Mouse (Mus musculus) lung, adult 2 months (tissue): ENCODE measurements around the gene Pilrb2. TPM values are rescaled to one million over a fixed set of nuclear protein-coding genes. Genes with fewer than 3 reads are reported as not detected.

Experiments used
- DNase-seq: peaks from one replicate; pipeline ENCODE4 v3.0.0; 2022
- H3K4me1 ChIP-seq: fragments of 200-500 bp; 2 replicates; pipeline ENCODE4 v1.6.1; 2011; ENCODE audit warnings: low read length; ENCODE audit not compliant: control insufficient read depth, insufficient read depth
- H3K4me3 ChIP-seq: fragments of 200-500 bp; replicated peaks from 2 replicates; pipeline ENCODE3; 2011; ENCODE audit warnings: low read depth, mild to moderate bottlenecking, control low read depth, low read length; ENCODE audit errors: extremely low read depth
- CTCF ChIP-seq: fragments of 200-500 bp; IDR thresholded peaks from 2 replicates; pipeline ENCODE4 v1.5.1; 2011; ENCODE audit warnings: mild to moderate bottlenecking, low read length, control low read depth; ENCODE audit not compliant: insufficient read depth
- POLR2A ChIP-seq: fragments of 200-500 bp; IDR thresholded peaks from 2 replicates; pipeline ENCODE4 v1.6.1; 2011; ENCODE audit warnings: low read depth, mild to moderate bottlenecking, control low read depth, low read length, borderline replicate concordance; ENCODE audit errors: extremely low read depth
- WGBS: fragments of 180-500 bp; shearing (Covaris S2); methylation state at CpG from one replicate; pipeline ENCODE4 v1.1.7; 2018; 5-methylcytosine and 5-hydroxymethylcytosine counted together
- polyA plus RNA-seq: library from polyadenylated mRNA; depleted of rRNA; stranded (reverse); fragments of >200 nt; gene quantifications from 2 replicates; pipeline ENCODE4 v1.2.3, GENCODE M21; 2012; rRNA removed

Gene Pilrb2
- polyA plus RNA-seq, 1 experiment: 12.1 TPM

- DNase-seq: no peak
- TF ChIP-seq CTCF (no peak), POLR2A (no peak)
- H3K4me3 ChIP-seq: no peak overlapping the region
- 73% methylated on average over 4 of the region's 4 CpGs for WGBS
- H3K4me1 ChIP-seq: no peaks in the 10 kb centered on the region
Measured at GRCm38 (mm10) chr5:137822126-137822525, 49.5 kb downstream of the Pilrb2 start.

DNA sequence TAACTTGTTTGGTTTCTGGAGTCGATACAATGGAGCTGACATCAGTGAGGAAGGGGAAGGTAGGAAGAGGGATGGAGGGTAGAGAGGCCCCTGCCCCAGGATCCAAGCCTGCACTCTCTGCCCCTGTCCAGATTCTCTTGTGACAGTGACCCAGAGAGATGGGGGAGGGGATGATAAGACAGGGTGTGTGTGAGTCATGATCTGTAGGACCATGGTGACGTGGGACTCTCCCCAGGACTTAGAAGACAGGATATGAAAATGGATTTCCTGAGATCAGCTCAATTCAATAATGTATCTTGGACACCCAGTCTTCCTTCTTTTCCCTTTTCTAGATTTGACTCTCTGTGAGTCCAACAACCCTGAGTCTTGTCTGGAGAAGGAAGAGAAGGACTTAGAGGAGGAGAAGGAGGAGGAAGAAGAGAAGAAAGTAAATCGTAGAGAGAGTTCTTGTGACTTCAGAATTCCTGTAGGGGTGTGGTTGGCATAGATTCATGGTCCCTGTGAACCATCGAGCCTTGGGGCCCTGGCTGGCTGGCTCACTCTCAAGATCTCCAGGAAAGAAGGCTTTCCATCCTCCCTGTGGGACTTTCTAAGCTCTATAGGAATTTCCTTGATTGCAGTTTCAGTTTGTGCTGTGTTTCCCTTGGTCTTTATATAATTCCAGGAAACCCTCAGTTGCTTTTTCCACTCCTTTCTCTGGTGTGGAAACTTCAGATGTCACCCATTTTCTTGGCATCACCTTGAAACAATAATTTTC lies 54.0 kb downstream of the Pilrb2 start:
- H3K4me3 ChIP-seq: no peak overlapping the region
- TF ChIP-seq POLR2A (no peak), CTCF (no peak)
- DNase-seq: no peak
- 24% methylated on average over 4 of the region's 4 CpGs for WGBS
- H3K4me1 ChIP-seq: no peaks in the 10 kb centered on the region

Other genes starting within 250 kb of the Pilrb2 start
- 0.89 and 1.0 TPM in 2 replicates for gene Fbxo24, start 242.8 kb downstream of the Pilrb2 start, polyA plus RNA-seq
- gene Lrch4, start 242.7 kb downstream of the Pilrb2 start, polyA plus RNA-seq: 79.4 and 105 TPM in 2 replicates
- 63.8 and 65.2 TPM in 2 replicates for gene Gm20605, start 242.6 kb downstream of the Pilrb2 start, polyA plus RNA-seq
- 150 and 162 TPM in 2 replicates for gene Sap25, start 230.5 kb downstream of the Pilrb2 start, polyA plus RNA-seq
- 3.6 and 4.4 TPM in 2 replicates for gene Irs3, start 226.1 kb downstream of the Pilrb2 start, polyA plus RNA-seq
- 22.4 and 24.3 TPM in 2 replicates for gene Agfg2, start 187.1 kb downstream of the Pilrb2 start, polyA plus RNA-seq
- gene Nyap1, start 130.2 kb downstream of the Pilrb2 start, polyA plus RNA-seq: 2.3 and 2.4 TPM in 2 replicates
- gene Tsc22d4, start 126.1 kb downstream of the Pilrb2 start, polyA plus RNA-seq: 103 and 110 TPM in 2 replicates
- gene Ppp1r35, start 93.0 kb downstream of the Pilrb2 start, polyA plus RNA-seq: 32.7 and 46.7 TPM in 2 replicates
- 43.3 and 44.2 TPM in 2 replicates for gene Mepce, start 84.2 kb downstream of the Pilrb2 start, polyA plus RNA-seq
- gene Zcwpw1, start 84.0 kb downstream of the Pilrb2 start, polyA plus RNA-seq: 0.49 and 0.60 TPM in 2 replicates
- 24.7 and 27.9 TPM in 2 replicates for gene Pilra, start 35.5 kb downstream of the Pilrb2 start, polyA plus RNA-seq
- gene Pilrb1, start 13.7 kb downstream of the Pilrb2 start, polyA plus RNA-seq: 7.3 and 16.5 TPM in 2 replicates
- 0.71 and 1.2 TPM in 2 replicates for gene Cyp3a13, start 49.8 kb upstream of the Pilrb2 start, polyA plus RNA-seq
- gene Gjc3, start 91.3 kb upstream of the Pilrb2 start, polyA plus RNA-seq: 0.03 and 0.33 TPM in 2 replicates
- gene Azgp1, start 109.7 kb upstream of the Pilrb2 start, polyA plus RNA-seq: 1.1 and 1.2 TPM in 2 replicates
- not detected in 2 replicates for gene Smok3a, start 149.4 kb upstream of the Pilrb2 start, polyA plus RNA-seq
- not detected in 2 replicates for gene Smok3b, start 149.6 kb upstream of the Pilrb2 start, polyA plus RNA-seq
- gene Smok3c, start 181.4 kb upstream of the Pilrb2 start, polyA plus RNA-seq: not detected in 2 replicates
- 4.0 and 5.9 TPM in 2 replicates for gene Zkscan1, start 213.3 kb upstream of the Pilrb2 start, polyA plus RNA-seq
- gene Zscan21, start 245.1 kb upstream of the Pilrb2 start, polyA plus RNA-seq: 5.8 and 8.3 TPM in 2 replicates